Mouse (Mus musculus): ENCODE measurements around the gene Tnk2.

GRCm38 (mm10) chr16:32658743-32659171 is 15.1 kb downstream of the Tnk2 start:
- TF ChIP-seq CTCF (IDR thresholded peaks at IDR 0.05; ENCODE audit: low read depth, low read length), result no peak
- no peak for TF ChIP-seq POLR2A (IDR thresholded peaks at IDR 0.05; ENCODE audit: extremely low read depth, insufficient read depth, low read length)

All from liver, adult 2 months (tissue).